Mouse (Mus musculus): ENCODE data around the gene Rtn4ip1.

Rtn4ip1 gene

DNA sequence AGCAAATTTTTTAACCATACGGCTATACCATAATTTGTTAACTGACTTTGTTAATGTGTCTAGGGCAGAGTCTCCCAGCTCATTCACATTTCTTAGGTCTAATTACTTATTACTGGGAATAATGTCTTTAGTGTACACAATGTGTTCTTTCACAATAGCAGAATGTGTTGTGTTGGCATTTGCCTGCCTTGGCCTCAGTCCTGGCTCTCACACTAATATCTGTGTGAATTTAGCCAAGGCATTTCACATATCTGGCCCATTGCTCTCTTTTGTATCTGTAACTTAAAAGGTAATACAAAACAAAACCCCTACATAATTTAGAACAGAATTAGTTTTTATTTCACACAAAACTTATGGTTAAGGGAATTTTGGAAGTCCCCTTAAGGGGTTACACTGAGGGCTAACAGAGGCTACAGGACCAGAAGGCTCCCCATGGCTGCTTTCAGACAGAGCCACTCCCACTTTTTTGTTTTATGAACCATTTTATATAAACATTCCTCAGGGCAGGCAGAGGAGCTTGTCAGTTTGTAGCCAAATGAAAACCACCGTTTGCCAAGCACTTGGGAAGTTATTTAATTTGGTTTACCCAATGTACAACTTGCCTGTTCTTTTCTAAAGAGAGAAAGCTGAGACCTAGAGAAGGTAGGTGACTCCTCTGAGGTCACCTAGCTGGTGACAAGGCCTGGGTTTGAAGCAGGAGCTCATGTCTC lies 98.7 kb downstream of the Rtn4ip1 start:
- in situ Hi-C loops (cut with MboI, MseI), result no loop called here

DNA sequence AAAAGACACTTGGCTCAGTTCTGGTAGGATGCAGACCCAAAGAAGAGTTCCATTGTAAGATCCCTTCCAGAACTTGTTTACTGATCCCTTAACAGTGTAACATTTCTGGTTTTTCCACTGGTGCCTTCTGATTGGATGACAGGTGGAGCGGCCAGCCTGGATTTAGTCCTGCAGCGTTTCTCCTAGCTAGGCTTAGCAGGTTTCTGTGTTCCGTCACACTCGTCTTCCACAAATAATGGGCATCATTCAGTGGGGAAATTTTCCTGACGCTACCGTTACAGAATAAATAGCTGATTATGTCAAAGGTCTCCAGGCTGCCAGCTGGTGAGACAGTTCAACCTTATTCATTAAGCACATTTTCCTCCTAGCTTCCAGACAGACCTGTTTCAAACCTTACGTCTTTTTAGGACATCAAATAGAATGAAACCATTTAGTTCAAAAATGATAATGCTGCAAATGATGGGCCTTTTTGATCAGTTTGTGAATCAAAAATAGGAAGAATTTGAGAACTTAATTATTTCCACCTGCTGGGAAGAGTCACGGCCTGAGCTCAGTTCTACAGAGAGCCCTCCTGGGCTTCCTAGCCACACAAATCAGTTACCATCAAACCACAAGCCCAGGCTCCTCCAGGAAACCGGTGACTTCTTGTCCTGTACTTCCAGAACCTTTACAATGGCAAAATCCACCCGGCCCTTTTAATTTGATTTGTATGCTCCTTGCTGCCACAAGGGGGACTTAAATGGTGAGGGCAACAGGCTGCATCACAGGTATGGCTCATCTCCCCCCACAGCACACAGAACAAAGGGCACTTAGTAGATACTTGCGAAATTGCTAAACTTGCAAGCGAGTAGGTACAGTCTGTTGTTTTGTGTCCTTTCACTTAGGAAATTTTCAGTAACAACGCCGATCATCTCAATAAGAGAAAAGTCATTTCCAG lies 100.7 kb downstream of the Rtn4ip1 start:
- in situ Hi-C loops (cut with MboI, MseI), result no loop called here

DNA sequence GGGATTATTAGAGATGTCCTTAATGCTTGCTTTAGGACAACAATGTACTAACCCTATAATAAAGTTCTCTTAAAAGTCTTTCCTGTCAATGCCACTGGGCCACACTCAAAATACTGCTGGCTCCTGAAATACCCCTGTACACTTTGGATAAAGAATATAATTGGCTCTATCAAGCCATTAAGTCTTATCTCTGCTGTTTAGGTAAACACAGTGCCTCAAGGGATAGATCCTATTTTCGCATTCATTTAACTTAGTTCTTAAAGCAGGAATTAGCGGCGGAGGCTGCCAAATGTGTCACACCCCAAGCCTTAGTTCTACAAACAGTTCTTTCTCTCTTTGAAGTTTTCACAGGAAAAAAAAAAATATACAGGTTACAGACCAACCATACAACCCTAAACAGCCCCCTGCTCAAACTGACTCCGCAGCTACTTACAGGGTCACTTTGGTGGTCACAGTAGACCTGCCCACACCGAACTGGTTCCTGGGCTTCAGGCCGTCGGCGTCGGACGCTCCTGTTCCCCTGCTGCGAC lies 101.5 kb downstream of the Rtn4ip1 start:
- in situ Hi-C loops (cut with MboI, MseI), result no loop called here

DNA sequence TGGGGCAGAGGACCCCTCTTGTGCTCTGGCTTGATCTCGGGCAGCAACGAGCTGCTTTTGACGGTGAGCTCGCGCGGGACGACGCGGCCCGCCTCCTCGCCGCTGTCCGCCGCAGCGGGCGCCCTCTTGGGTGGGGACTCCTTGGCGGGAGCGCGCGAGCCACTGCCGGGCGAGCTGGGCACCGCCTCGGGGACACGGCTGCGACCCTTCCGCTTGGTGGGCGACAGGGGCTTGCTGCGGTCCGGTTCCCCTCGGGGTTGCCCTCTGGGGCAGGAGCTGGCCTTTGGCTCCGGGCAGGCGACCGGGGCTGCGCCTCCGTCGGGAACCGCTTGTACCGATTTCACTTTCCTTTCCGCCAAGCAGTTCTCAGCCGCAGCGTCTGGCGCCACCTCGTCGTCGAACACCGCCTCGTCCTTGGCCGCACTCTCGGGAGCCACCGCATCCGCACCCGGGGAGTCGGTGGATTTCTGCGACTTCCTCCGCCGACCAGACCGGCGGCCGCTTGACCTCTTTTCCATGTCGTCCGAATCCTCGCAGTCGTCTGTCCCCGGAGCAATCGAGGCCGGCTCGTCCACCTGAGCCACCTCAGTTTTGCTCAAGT lies 102.0 kb downstream of the Rtn4ip1 start:
- in situ Hi-C loops (cut with MboI, MseI), result no loop called here

DNA sequence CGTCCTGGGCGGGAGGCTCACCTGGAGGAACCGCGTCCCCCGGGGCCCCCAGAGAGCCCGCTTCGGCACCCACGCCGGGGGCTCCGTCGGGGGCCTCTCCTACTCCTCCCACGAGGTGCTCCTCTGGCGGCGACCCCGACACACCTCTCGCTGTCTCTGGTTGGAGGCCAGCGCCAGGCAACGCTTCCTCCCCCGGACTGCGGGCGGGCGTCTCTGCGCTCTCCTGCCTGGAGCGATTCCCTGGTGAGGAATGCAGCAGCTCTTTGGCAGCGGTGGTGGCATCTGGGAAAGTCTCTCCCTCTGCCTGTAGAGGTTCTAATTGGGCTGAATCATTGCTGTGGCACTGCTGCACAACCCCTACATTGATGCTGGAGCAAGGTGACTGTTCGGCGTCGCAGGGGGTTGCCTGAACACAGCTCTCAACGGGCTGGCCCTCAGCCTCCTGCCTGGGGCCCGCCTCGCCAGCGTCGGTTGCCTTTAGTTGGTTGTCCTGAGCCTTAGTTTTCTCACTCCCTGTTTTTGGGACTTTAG lies 102.7 kb downstream of the Rtn4ip1 start:
- in situ Hi-C loops (cut with MboI, MseI), result no loop called here

DNA sequence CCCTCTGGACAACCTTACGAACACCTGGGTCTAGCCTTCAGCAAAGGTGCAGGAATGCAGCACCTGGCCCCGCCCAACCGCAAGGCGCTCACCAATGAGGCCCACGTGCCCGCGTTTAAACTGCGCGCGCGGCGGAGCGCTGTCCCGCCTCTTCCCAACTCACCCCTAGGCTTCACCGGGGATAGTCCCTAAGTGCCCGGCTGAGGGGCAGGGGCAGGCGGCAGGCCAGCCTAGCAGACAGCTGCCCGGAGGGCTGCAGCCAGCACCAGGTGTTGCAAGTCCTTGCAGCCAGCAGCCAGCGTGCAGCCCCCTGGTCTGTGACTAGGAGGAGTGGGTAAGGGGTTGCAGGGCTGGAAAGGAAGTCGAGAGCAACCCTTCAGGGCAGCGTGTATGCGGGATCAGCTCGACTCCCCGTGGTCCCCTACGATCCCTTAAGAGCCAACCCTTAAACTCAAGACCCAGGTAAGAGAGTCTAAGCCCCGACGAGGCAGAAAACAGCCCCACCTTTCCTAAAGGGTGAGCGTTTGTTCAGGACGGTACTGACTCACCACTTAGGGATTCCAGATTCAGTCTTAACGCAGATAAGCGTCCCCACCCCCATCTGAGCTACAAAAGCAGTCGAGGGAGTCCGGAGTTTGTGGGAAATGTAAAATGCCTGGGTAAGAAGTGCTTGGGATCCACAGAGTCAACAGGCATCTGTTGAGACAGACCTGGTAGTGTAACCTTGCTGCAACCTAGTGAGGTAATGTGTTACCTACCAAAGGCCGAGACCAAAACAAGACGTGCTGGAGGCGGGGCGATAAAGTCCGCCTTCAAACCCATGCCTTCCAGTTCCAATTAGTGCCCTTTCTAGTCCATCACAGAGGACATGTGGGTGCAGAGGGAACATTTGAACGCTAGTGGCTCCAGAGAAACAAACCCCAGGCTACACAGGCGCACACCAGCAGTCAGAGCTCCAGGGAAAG lies 104.4 kb downstream of the Rtn4ip1 start:
- in situ Hi-C loops (cut with MboI, MseI), result loop anchor here in 1 of 2 experiments (5.0 kb wide), 1 partner anchor 66 kb away; no protein-coding TSS in a partner anchor
